In the genomic region with DNA sequence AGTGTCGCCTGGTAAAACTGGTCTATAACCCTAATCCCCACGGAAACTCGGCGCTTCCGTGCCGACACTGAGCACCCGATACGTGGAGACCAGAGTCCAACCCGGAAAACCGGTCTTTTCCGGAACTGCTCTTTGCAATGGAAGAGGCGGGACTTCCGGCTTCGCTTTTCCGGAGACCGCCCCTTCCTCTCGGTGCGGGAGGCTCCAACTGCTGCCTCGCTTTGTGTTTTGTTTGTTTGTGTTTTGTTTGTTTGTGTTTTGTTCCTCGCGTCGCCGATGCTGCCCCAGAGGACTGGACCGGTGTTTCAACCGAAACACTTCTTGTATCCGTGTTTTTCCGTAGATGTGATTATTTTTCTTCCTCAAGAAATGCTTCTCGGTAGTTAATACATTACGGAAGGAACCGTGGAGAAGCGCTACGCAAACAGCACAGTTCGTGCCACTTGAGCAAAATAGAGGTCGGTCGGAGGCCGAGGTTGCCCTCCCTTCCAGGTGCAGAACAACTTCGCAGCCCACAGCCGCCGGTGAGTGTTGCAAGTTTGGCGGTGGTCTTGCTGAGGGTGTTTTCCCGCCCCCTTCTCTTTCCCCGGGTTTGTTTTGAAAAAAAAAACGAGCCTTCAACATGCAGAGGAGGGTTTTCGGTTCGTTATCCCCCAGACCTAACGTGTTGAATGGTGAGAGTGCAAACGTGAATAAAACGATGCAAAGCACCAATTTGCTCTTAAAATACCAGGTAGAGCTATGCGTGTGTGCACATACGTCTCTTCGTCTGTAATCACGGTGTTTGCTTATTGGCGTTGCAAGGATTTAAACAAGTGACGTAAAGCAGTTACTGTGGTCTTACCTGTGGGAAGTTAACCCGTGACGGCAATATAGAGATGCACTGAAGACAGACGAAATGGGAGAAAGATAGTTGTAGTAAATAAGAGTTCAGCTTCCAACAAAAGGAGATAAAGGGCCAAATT, we compare ENCODE assay signal across 8 mouse cellular contexts. TPM values are rescaled to one million over a fixed set of nuclear protein-coding genes. Genes with fewer than 3 reads are reported as not detected.
A peak's percentile ranks its signal among the peaks of the same experiment; 100 is the strongest.
DNase-seq lines count a peak whose midpoint lies in the region; ATAC-seq lines count a peak whose summit lies in the region.

A gene (plus strand): TSS at position 173 of the 965 bp plus-strand sequence.

- peak within 1 kb of the TSS; percentile 81 for H3K4me2 ChIP-seq in forebrain, embryonic 14.5 days (ENCODE audit: low read length)
- peak within 1 kb of the TSS; percentile 71 for H3K4me2 ChIP-seq in neural tube, embryonic 15.5 days

- H3K4me1 ChIP-seq in forebrain, embryonic 14.5 days (ENCODE audit: control insufficient read depth, insufficient read depth, low read length): peaks cover 13% of the 10 kb centered on the region
- peaks cover 25% of the 10 kb centered on the region for H3K4me1 ChIP-seq in neural tube, embryonic 15.5 days

- H3K27me3 ChIP-seq in forebrain, embryonic 14.5 days (replicated peaks; ENCODE audit: control insufficient read depth, insufficient read depth, low read length): no peaks in the 10 kb centered on the region
- H3K27me3 ChIP-seq in neural tube, embryonic 15.5 days (replicated peaks): no peaks in the 10 kb centered on the region

- no peaks in the 10 kb centered on the region for H3K9me3 ChIP-seq in forebrain, embryonic 14.5 days (replicated peaks; ENCODE audit: control insufficient read depth, low read length)
- H3K9me3 ChIP-seq in neural tube, embryonic 15.5 days (replicated peaks): no peaks in the 10 kb centered on the region

- H3K36me3 ChIP-seq in forebrain, embryonic 14.5 days (ENCODE audit: control insufficient read depth, insufficient read depth, low read length): peaks cover 37% of the 10 kb centered on the region
- peaks cover 25% of the 10 kb centered on the region for H3K36me3 ChIP-seq in neural tube, embryonic 15.5 days

- H3K27ac ChIP-seq in forebrain, embryonic 14.5 days (ENCODE audit: low read depth, low read length): peak within 1 kb of the TSS; percentile 64
- H3K27ac ChIP-seq in neural tube, embryonic 15.5 days (replicated peaks): peak within 1 kb of the TSS; percentile 79

- peak; percentile 92 for DNase-seq in ES-CJ7 (ENCODE audit: low read depth, low spot score)
- peak; percentile 80 for DNase-seq in cerebellum, adult 11 months
- DNase-seq in forebrain, embryonic 14.5 days (ENCODE audit: low spot score): peak; percentile 97
- peak; percentile 87 to 91 for DNase-seq in heart, postnatal 14 days
- peak; percentile 89 for DNase-seq in layer of hippocampus, adult 11-12 months (ENCODE audit: low spot score)
- peak; percentile 89 to 93 for DNase-seq in lung, adult 18-20 months
- DNase-seq in testis, postnatal 14 days (ENCODE audit: low spot score): peak; percentile 87

- intact Hi-C loops in heart, postnatal 14 days (cut with DNase I): no loop called here

- WGBS in forebrain, embryonic 14.5 days: 3% methylated on average over 57 of the region's 57 CpGs
- WGBS in neural tube, embryonic 15.5 days: 10% methylated on average over 57 of the region's 57 CpGs

- peak; percentile 98 for ATAC-seq in forebrain, embryonic 14.5 days
- peak; percentile 97 for ATAC-seq in neural tube, embryonic 15.5 days (ENCODE audit: low FRiP score)

- peak within 1 kb of the TSS; percentile 77 for H3K9ac ChIP-seq in forebrain, embryonic 14.5 days (ENCODE audit: low read length)
- peak within 1 kb of the TSS; percentile 77 for H3K9ac ChIP-seq in neural tube, embryonic 15.5 days (replicated peaks)

- peak within 1 kb of the TSS; percentile 67 for H3K4me3 ChIP-seq in forebrain, embryonic 14.5 days (ENCODE audit: low read depth, low read length)
- peak within 1 kb of the TSS; percentile 75 for H3K4me3 ChIP-seq in neural tube, embryonic 15.5 days (replicated peaks)

RNA-seq across cellular contexts. Expression of the gene that starts here (rescaled TPM):
- 110 and 125 TPM in 2 replicates for polyA plus RNA-seq in forebrain, embryonic 14.5 days (2014; fragmentation: Nextera tagmentation; extraction: Ambion mirVana)
- 10 to 100 TPM; 12.2 to 12.4 TPM for total RNA-seq in heart, postnatal 14 days (2021)
- 77.8 and 83.5 TPM in 2 replicates for polyA plus RNA-seq in neural tube, embryonic 15.5 days (2015; fragmentation: Nextera tagmentation; extraction: Ambion mirVana)

Comparison
In these comparisons a context has a peak if more than half of its experiments do, and no peak if none do; other contexts are left out.
1. Peak in every context shown above with its lines: DNase-seq, ATAC-seq, H3K4me3 ChIP-seq and H3K27ac ChIP-seq.